Mouse (Mus musculus): Measurements from ENCODE around the gene Adam19. TPM values are rescaled to one million over a fixed set of nuclear protein-coding genes. Genes with fewer than 3 reads are reported as not detected.
A peak's percentile ranks its signal among the peaks of the same experiment; 100 is the strongest.

Gene Adam19
- polyA plus RNA-seq, 1 experiment from 2014 or later, result 6.5 TPM

DNA sequence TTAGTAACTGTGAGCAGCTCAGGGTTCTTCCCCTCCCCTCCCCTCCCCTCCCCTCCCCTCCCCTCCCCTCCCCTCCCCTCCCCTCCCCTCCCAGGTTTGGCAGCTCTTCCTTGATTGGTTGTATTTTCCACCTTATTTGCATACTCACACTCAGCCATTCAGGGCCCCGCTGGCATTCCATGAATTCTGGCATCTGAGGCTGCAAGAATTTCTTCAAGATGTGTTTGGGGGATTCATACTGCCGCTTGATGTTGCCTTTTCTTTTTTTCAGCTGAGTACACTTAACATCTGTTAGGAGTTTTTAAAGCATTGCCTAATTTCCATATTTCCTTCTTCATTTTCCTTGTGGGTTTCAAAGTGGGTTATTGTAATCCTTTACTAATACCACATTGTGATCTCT, 132.5 kb downstream of the Adam19 start:
- H3K9me3 ChIP-seq (replicated peaks; ENCODE audit: low read length), result no peaks in the 10 kb centered on the region
- WGBS, result 67% methylated on average over 2 of the region's 2 CpGs
- no peak for DNase-seq (ENCODE audit: low spot score)
- H3K4me2 ChIP-seq (ENCODE audit: low read length), result no peak overlapping the region
- no peak overlapping the region for H3K27ac ChIP-seq
- no peak for TF ChIP-seq CTCF (IDR thresholded peaks at IDR 0.05; ENCODE audit: low read depth)
- H3K4me3 ChIP-seq (replicated peaks; ENCODE audit: low read depth, low read length), result no peak overlapping the region
- no peaks in the 10 kb centered on the region for H3K27me3 ChIP-seq (ENCODE audit: insufficient read depth, low read length)
- no peaks in the 10 kb centered on the region for H3K4me1 ChIP-seq (replicated peaks; ENCODE audit: insufficient read depth, low read length)
- no peak for ATAC-seq (replicated peaks; ENCODE audit: low FRiP score, low read depth)
- H3K9ac ChIP-seq (ENCODE audit: low read depth, low read length), result no peak overlapping the region
- H3K36me3 ChIP-seq (ENCODE audit: insufficient read depth, low read length), result no peaks in the 10 kb centered on the region

DNA sequence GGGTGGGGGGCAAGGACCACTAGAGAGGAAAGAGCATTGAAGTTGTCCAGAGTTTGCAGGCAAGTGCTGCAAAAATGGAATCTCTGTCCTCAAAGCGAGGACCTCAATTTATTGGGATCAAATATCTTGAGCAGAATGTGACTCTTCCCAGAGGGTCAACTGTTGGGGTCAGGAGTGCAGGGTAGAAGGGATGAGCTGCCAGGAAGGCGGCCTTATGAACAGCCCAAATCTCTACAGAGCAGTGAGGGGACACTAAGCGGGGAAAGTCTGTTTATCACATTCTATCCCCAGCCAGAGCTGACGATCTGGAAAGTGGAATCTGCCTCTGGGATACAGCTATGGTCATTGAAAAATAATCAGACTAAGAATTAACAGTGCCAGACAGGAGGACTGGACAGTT, 138.4 kb downstream of the Adam19 start:
- H3K27me3 ChIP-seq (ENCODE audit: insufficient read depth, low read length), result no peaks in the 10 kb centered on the region
- H3K4me3 ChIP-seq (replicated peaks; ENCODE audit: low read depth, low read length), result no peak overlapping the region
- no peak overlapping the region for H3K27ac ChIP-seq
- ATAC-seq (replicated peaks; ENCODE audit: low FRiP score, low read depth) (no peak), DNase-seq (ENCODE audit: low spot score) (peak; percentile 25)
- no peak overlapping the region for H3K4me2 ChIP-seq (ENCODE audit: low read length)
- WGBS, result 48% methylated on average over 4 of the region's 4 CpGs
- 0 out of 2 replicates have a peak, but pooled peaks cover 6% of the 10 kb centered on the region for H3K36me3 ChIP-seq (ENCODE audit: insufficient read depth, low read length)
- no peaks in the 10 kb centered on the region for H3K4me1 ChIP-seq (replicated peaks; ENCODE audit: insufficient read depth, low read length)
- H3K9ac ChIP-seq (ENCODE audit: low read depth, low read length), result no peak overlapping the region
- H3K9me3 ChIP-seq (replicated peaks; ENCODE audit: low read length), result no peaks in the 10 kb centered on the region
- TF ChIP-seq CTCF (IDR thresholded peaks at IDR 0.05; ENCODE audit: low read depth), result no peak

Small RNA genes lying within 50 kb of the gene (microRNA-seq; reads per million reads assigned to microRNA genes)
- gene Mir7239 (not detected), gene Mir8100 (not detected)

Other genes with a start within 250 kb of the Adam19 start
- 88.4 and 90.3 TPM in 2 replicates for gene Clint1, start 203.9 kb upstream of the Adam19 start, polyA plus RNA-seq (2015; fragmentation: Nextera tagmentation; extraction: Ambion mirVana)
- 4.1 and 4.3 TPM in 2 replicates for gene Lsm11, start 111.1 kb upstream of the Adam19 start, polyA plus RNA-seq (2015; fragmentation: Nextera tagmentation; extraction: Ambion mirVana)
- gene Thg1l, start 100.5 kb upstream of the Adam19 start, polyA plus RNA-seq (2015; fragmentation: Nextera tagmentation; extraction: Ambion mirVana), result 12.1 and 12.4 TPM in 2 replicates
- gene Sox30, start 75.7 kb upstream of the Adam19 start, polyA plus RNA-seq (2015; fragmentation: Nextera tagmentation; extraction: Ambion mirVana), result 0.18 and 0.26 TPM in 2 replicates
- gene Gm12166, start 3.7 kb upstream of the Adam19 start, polyA plus RNA-seq (2015; fragmentation: Nextera tagmentation; extraction: Ambion mirVana), result 6.0 and 6.2 TPM in 2 replicates
- gene Nipal4, start 110.5 kb downstream of the Adam19 start, polyA plus RNA-seq (2015; fragmentation: Nextera tagmentation; extraction: Ambion mirVana), result 0.54 and 0.76 TPM in 2 replicates
- gene Fndc9, start 179.5 kb downstream of the Adam19 start, polyA plus RNA-seq (2015; fragmentation: Nextera tagmentation; extraction: Ambion mirVana), result 0.11 TPM in 2 replicates